Mouse (Mus musculus) natural killer cell, adult 2 months (primary cell): ENCODE measurements around the gene Mpst.

ENCODE experiments used
- DNase-seq, 2 experiments: peaks; one replicate each; pipeline ENCODE4 v3.0.0; 2022; ENCODE audit warnings: low spot score in 2 of 2

The Mpst gene

DNA sequence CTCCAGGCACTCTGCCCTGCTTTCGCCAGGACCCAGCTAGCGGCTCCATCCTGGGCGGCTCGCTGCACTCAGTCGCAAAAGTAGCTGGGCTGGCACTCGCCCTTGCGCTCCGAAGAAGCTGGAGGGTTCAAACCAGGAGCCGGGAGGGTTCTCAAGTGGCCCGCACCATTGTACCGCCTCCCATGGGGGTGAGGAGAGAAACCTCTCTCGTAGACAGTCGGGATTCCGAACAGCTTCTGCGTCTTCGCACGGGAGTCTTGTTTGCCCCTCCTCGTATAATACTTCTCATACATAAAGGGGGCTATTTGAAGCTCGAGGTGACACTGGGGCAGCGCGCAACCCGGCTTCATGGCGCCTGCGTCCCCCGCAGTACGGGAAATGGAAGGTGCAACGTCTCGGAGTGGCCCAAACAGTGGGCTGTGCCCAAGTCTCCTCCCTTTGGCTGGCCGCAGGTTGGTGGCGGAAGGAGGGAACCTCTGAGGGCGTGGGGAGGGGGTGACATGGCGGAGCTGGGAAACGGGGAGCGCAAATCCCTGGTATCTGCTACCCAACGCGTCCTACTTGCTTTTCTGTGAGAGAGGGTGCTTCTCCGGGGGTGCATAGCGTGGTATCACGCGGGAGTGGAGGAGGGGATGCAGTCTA is at the start of gene Mpst:
Gene Mpst (plus strand): TSS at position 124 of the 642 bp plus-strand sequence.
- peak; percentile 81 to 86 for DNase-seq

DNA sequence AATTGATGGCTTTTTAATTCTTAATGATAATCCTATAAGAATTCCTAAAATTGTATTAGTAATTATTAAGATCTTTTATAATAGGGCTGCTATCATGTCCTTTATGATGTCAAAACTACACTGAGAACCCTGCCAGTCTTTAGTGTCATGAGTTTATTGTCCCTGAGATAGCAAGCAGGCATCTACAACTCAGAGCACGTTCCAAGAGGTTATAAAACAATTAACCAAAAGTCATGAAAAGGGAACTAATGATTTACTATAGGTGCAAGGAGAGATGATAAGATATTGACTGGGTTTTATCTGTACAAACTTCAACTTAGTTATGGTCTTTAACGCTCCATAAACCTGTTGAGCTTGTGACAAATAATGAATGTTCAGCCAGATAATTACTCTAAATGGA is 40.3 kb upstream of the Mpst start:
- DNase-seq, result no peak

DNA sequence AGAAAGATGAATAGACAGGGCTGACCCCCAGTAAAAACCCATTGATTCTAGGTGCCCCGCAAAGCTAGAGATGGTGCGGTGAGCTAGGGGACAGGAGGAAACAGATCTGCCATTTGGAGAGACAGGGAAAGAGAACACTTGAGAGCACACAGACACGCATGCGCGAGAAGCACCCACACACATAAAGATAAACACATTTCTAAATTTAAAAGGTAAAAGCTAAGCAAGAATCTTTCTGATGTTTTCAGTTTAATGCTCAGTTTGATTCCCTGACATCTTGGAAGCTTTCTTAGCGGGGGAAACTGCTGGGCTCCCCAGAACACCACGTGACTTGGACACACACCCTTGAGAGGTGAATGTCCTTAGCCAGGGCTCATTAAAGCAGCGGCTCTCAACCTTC is 39.3 kb upstream of the Mpst start:
- no peak for DNase-seq

DNA sequence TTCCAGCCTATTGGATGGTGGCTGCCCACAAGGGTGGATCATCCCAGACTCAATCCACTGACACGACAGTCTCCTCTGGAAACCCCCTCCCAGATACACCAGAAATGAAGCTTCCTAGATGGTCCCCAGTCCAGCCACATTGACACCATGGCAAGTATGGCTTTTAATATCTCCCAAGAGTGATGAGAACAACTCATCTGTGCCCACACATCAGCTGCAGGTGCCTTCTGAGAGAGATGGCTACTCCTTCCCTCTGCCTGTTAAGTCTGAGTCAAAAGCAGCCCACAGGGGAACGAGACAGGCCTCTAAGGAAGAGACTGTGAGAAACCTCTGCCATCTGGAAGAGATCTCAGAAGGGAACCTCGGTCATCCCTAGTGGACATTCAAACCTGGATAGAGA is 38.4 kb upstream of the Mpst start:
- no peak for DNase-seq

DNA sequence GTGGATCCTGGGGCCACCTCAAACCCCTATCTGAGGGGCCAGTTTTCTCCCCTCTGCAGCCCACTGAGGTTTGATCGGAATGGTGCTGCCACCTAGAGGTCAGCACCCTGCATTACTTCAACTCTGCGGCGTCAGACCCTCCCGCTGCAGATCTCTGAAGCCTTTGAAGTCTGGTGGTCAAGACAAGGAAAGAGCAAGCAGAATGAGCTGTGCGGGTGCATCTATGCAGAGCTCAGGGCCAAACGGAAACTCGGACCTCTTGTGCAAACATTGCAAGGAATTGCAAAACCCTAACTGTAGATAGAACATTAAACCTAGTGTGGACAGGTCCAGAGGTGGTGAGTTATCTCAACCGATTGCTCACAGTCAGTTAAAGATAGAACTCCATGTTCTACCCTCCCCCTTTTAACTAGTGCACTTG is 37.3 kb upstream of the Mpst start:
- peak; percentile 47 to 48 for DNase-seq

DNA sequence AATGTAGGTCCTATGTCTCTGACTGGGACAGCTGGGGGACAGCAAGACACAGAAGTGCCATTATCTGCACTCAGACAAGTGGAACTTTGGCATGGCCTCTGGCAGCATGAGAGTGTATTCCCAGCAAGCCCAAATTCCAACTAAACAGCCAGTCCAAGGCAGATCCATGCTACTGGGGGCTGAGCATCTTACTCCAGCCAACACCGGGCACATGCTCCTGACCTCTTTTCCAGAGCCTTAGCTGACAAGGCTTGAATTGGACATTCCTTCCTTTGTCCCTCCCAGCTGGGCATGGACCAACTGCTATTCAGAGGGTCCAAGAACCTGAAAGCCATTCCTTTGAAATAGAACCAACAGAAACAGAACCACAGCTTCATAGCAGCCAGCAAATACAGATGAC is 36.6 kb upstream of the Mpst start:
- DNase-seq, result no peak

DNA sequence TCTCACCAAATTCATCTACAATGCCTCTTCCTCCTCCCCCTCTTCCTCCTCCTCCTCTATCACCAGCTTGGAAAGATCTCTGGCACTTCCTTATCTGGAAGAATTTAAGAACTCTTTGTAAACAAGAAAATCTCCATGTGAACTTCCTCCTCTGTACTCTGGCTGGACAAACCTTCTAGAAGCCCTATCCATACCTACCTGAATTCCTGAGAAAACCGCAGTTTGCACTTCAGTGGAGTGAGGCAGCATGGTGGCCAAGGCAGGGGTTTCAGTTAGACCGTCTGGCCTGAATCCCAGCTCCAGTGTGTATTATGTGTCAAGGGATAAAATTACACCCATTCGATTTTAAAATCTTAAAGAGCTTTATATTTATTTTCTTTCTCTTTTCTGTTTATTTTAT is 33.4 kb upstream of the Mpst start:
- DNase-seq, result no peak

DNA sequence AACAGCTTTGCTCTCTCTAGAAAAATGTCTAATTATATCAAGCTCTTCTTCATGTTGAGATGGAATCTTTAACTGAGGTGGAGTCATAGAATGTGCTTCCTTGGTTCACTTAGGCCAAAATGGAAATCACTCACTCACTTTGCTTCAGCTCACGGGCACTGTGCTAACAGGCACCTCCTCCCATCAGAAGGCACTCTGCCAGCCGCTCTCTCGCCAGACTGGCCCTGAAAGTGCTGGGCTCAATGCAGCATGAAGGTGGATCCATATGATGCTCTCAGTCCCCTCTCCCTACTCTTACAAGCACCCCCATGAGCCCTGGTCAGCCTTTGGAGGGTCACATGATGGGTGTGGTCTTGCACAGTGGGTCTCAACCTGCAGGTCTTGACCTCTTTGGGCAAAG is 32.0 kb upstream of the Mpst start:
- DNase-seq, result no peak

DNA sequence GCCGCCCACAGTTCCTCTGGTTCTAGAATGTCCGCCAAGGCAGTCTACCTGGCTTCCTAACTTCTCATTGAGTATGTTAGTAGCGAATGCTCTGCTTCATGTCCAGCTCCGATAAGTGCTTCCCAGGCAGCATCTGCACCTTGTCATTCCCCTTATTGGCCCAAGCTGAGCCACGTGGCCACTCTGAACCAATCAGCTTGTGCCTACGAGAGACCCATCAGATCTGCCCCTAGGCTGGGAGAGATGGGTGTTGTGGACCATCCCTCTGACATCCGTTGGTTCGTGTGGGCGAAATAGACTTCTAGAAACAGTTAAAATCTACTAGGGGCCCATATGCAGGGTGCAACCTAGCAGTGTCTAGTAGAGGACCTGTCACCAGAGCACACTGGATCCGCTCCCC is 28.4 kb upstream of the Mpst start:
- DNase-seq, result no peak

DNA sequence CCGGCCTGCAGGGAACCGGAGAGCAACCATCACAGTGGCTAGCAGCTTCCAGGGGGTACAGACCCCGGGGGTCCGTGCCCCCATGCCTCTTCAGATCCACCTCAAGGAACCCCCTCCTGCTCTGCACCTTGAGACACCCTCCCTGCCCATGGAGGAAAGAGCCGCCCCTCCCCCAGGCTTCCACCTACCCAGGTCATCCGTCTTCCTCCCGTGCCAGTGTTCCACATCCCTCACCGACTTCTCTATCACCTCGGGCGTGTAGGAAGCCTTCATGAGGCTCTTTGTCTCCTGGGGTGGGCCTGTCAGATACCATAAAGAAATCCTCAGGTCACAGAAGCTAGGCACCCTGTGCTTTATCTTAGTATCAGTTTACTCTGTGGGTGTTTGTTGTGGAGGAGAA is 27.7 kb upstream of the Mpst start:
- no peak for DNase-seq

DNA sequence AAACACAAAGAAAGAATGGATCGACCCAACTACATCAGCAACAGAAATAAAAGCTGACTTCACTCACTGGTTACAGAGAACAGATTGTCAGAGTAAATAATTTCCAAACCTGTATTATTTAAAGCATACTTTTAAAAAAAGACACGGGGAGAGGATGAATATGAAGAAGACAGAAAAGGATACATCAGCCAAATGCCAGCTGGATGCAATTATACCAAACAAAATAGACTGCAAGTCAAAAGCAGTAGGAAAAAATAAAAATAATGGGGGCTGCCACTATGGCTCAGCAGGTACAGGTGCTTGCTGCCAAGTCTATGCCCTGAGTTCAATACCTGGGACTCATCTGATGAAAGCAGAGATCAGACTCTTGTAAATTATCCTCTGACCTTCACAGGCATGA is 26.0 kb upstream of the Mpst start:
- no peak for DNase-seq

DNA sequence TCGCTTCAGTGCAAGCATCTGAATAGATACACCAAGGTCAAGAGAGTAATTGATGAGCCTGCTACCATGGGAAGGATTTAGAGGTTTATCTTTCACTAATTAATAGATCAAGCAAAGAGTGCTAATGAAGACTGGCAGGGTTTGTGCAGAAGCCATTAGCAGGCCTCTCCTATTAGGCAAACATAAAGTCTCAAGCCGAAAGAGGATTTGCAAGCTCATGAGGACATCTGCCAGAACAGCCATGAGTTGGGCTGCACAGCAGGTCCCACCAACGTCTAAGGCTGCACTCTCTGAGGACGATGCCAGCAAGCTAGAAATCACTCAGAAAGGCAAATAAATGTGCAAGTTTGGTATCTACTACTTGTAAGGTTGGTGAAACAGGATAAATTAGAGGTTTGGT is 25.5 kb upstream of the Mpst start:
- DNase-seq, result no peak

DNA sequence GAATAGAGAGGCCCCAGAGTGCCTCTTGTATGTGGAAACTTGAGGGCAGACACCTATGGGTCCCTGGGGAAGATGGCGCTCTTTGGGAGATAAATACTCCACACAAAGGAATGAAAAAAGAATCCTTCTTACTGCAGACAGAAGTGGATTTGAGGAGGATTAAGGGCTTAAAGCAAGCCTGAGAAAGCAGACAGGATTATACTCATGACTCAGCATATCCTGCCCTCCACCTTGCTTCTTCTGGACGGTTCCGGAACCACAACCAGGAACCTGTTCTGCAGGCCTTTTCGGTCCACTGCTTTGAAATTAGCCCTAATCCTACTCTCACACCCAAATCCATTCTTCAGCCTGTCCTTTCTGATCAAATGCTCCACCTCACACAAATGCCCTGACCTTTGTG is 24.1 kb upstream of the Mpst start:
- DNase-seq, result no peak

DNA sequence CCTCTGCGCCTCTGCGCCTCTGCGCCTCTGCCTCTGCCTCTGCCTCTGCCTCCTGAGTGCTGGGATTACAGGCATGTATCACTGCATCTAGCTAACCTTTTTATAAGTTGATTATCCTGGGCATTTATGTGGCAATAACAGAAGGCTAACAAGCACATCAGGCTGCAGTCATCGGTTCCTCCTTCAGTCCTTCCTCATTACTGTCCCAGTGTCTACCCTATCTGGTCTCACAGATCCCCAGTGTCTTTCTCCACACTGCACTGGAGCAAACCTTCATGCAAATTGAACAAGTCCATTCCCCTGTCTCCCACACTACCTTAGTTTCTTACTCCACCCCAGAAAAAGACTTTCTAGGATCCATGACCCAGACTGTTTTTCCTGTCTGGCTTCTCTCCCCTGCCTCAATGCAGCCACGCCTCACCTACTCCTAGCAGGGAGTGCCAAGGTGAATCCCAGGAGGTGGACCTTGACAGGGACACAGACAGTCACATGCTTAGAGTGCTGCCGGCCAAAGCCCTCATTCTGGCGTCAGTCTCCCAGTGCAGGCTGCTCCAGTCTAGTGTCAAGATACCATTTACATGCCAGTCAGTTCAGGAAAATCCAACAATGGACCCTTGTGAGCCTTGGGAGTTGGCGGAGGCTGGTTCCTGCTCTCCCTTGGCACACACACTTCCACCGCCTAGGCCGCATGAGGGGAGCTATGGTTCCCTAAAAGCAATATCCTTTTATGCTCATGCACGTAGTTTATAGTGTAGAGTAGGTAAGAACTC is 22.6 kb upstream of the Mpst start:
- no peak for DNase-seq

DNA sequence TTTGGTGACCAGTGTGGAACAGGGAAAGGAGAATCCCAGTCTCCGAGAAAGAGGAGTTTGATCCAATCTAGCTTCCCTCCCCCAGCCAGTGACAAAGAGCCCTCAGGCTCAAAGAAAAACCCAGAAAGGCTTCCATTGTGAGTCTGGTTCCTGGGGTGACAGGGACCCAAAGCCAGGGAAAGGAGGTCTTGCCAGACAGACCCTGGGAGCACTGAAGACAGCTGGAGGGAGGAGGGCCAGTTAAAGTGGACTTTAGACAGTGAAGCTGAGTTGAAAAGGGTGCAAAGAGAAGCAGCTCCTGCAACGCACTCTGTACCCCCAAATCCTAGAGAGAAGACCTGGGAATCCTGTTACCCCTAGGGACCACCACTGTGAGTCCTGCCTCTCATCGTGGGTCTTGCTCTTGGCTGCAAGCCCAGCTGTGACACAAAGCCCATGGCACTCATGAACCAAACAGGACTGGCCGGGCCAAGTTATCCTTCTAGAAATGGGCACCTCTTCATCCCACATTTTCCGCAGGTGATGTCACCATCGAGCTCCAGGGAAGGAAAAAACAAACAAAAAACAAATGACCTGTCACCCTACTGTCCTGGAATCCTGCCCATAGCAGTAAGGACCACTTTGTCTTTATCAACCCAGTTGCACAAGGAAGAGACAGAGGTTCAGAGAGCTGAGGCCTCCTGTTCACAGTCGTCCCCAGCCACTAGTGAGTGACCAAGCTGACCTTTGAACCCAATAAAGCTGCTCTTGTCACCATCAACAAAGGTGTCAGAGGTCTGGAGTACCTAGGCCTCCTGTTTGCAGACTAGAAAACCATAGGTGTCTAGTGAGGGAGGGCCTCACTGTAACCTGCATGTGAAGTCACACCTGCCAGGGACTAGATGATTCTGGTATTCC is 21.7 kb upstream of the Mpst start:
- DNase-seq, result no peak

DNA sequence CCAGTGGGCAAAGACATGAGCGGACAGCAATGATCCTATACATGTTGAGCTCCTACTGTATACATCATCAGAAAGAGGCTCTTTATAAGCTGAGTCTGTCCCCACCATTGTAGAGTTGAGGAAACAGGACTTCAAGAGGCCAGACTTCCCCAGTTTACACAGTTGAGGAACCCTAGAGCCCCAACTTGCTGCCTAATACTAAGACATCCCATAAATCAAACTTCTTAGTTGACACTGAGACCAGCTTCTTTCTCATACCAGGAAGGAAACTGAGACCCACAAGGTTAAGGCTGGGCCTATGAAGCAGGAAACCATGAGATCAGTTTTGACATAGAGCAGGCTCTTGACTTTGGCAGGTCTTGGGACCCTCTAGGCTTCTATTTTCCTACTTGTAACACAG is 20.7 kb upstream of the Mpst start:
- no peak for DNase-seq

DNA sequence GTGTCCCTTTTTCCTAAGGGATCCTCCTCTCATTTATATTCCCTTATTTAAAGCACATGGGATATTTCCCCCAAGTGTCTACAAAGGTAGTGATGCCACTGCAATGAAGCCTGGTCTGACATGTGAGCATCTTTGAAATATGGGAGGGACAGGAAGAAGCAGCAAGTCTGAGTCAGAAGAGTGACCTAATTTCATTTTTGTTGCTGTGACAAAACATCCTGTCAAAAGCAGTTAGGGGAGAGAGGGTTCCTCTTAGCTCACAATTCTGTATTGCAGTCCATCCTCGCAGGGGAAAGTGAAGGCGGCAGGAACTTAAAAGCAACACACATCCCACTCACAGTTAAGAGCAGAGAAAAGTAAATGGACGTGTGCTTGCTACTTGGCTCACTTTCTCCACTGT is 15.4 kb upstream of the Mpst start:
- DNase-seq, result no peak

DNA sequence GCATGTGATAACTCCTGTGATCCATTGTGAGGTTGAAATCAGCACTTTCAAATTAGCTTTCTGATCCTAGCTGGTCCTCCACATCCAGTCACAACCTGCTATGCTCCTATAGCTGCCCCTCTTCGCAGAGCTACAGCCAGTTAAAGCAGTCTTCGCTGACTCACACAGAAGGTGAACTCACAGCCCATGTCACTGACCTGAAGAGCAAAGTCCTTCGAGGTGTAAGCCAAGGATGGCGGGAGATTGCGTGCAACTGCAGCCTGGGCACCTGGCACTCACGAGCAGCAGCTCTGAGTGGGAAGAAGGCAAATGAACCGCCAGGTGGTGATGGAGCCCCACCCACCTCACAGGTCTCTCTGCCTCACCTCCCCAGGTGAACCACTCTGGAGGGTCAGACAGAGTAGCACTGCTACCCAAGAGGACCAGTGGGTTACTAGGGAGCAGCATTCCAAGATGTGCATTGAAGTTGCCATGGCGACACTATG is 10.7 kb upstream of the Mpst start, which contains the start of gene Tex33:
Gene Tex33 (minus strand): TSS at position 435 of the 485 bp plus-strand sequence.
- no peak for DNase-seq

DNA sequence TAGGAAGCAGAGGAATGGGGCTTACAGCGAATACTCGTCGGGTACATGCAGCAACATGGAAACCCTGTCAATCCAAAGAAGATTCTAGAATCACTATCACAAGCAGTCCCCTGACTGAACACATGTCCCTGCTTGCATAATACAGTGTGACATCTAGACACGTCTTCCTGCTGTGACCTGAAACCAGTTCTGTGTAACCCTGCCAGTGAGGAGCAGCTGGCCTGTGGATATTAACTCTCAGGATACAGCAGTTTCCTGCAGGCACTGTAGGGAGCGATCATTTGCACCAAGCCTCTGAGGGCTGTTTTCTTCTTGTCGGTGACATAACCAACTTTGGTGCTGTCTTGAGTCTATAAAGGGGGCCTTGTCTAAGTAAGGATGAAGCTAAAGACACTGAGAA is 4.9 kb upstream of the Mpst start:
- no peak for DNase-seq

DNA sequence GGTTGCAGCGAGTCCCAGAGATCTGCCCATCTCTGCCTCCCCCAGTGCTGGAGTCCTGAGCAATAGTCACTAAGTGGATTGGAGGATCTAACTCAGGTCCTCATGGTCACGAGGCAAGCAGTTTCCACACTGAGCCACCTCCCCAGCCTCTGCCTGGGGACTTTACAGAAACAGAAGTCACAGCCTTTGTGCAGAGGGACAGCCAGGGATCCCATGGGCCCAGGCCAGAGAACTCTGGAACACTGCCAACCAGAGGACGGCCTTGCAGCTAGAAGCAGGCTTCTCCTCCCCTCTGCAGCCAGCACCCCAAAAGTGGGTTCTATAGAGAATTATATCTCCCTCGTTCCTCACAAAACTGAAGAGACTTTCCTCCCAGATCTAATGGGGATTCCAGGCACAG is 4.3 kb upstream of the Mpst start:
- DNase-seq, result no peak

DNA sequence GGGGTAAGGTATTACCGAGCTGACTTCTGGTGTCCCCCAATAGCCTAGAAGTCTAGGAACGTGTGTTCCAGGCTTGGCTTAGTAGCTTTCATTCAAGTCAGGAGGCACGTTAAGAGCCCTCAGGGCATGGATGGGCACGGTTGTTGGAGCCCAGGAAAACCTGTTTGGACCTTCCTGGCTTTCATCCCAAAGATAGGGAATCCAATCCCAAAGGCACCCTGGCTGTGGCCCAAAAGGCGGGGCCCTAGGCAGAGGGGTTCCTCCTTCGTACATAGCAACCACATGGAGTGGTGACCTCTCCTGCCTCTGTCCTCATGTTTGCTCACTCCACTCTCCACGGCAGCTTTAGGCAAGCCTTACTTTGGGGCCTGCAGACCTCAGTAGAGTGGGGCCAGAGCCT is 3.8 kb upstream of the Mpst start:
- no peak for DNase-seq

DNA sequence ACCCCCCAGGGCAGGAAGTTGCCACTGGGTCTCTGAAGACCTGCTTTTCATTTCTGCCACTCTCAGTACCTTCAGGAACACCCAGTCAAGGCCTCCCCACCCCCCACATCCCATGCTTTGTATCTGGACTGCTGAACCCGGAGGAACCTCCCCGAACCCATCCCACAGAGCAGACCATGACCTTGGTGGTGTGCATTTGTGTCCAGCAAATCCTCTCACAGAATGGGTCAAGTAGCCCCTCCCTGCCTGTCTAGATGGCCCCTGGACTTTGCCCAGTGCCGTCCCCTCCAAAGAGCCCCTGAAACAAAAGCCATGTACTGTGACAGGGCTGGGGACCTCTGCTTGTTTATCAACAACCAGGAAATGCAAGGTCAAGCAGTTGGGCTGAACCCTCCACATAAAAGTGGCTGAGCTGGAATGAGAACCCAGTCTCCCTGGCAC is 2.9 kb upstream of the Mpst start:
- DNase-seq, result no peak
